Mouse (Mus musculus): ENCODE results near the gene Map2k1.
"Not testable (repeated sequence)": the region's sequence is repeated elsewhere in the genome, so short reads cannot be mapped to it uniquely, and the experiment has no call there.

The Map2k1 gene

DNA sequence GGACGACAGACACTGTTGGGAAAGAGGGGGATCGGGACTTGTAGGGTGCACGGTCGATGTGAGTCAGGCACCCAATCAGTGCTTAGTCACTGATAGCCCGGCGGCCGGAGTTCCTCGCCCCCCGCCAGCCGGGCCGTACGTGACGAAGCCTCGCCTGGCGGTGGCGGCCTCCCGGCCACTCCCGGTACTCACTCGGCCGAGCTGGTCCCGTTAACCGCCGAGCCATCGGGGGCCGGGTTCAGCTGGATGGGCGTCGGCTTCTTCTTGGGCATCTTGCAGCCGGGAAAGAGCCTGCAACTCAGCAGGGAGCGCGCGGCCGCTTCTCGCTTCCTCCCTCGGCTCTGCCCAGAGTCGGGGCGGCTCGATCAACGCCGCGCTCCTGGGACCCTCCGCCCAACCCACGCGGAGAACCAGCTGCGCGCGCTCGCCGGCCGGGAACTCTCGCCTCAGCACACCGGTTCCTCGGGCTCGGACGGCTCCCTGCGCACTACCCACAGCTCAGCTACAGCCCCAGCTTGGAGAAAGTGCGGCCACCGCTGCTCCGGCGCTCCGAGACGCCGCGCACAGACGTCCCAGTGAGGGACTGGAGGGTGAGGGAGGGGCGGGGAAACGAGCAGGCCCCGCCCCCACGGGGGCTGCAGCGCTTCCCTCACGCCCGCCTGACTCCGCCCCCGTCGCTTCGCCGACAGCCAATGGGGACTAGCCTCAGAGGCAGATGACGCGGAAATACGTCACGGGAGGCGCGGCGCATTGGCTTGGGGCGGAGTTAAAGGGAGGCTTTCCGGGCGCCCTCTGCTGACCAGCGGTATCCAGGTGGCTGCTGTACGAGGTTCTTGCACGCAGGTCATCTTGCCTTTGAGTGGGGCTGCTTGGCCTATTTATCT is at the start of gene Map2k1:
Gene Map2k1 (minus strand): TSS at position 611 of the 884 bp plus-strand sequence.
- peak; percentile 100 for DNase-seq (ENCODE audit: low read depth, low spot score)

GRCm38 (mm10) chr9:64303086-64303485 is 49.7 kb upstream of the Map2k1 start:
- not testable (repeated sequence) for DNase-seq (ENCODE audit: low read depth, low spot score)

- DNase-seq (ENCODE audit: low read depth, low spot score): peak; percentile 21
Measured at GRCm38 (mm10) chr9:64282404-64282987, 29.1 kb upstream of the Map2k1 start.

- no peak for DNase-seq (ENCODE audit: low read depth, low spot score)
Measured at GRCm38 (mm10) chr9:64281781-64282178, 28.3 kb upstream of the Map2k1 start.

DNA sequence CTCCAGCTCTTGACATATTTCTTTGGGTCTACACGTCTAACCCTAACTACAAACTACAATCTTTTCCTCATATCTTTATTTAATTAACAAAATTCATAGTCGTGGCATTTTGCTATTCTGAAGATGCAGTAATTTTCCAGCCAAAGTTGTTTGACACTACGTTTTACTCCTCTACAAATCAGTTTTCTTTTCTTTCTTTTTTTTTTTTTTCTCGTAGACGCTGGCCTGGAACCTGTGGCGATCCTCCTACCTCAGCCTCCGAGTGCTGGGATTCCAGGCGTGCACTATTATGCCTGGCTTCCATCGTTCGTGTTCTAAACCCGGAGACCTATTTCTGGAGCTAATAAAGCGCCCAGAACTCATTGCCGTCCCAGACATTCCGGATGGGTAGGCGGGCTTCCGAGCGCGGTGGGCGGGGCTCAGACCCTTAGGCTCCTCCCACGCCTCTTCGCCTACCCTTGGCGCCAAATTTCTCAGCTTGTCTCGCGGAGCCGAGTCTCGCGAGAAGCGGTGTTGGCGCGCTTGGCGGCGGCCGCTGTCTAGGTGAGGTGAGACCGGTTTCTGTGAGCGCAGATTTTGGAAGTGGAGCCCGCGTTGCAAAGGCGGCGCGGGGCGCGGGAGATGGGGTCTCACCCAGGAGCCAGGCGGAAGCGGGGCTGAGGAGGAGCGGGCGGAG is 27.8 kb upstream of the Map2k1 start, which contains the start of gene Tipin:
Gene Tipin (plus strand): TSS at position 477 of the 676 bp plus-strand sequence.
- peak; percentile 97 for DNase-seq (ENCODE audit: low read depth, low spot score)

DNA sequence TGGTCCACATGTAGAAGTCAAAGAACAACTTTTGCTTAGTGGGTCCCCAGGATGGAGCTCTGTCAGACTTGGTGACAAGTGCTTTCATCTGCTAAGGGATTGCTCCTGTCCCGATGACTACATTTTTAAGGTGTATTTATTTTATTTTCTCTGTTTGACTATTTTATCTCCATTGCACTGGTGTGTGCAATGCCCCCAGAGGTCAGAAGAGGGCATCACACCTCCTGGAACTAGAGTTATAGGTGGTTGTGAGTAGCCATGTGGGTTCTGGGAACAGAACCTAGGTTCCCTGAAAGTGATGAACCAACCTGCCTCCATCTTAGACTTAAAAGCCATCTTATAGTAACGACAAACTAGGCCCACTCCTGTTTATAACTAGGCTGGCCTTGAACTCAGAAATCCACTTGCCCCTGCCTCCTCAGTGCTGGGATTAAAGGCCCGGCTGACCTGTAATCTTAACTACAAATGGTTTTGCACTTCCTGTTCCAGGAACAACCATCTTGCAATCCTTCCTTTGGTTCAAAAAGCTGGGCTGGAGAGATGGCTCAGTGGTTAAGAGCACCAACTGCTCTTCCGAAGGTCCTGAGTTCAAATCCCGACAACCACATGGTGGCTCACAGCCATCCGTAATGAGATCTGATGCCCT is 25.4 kb upstream of the Map2k1 start:
- DNase-seq (ENCODE audit: low read depth, low spot score): peak; percentile 40

GRCm38 (mm10) chr9:64277706-64278105 is 24.3 kb upstream of the Map2k1 start:
- peak; percentile 79 for DNase-seq (ENCODE audit: low read depth, low spot score)

- peak; percentile 60 for DNase-seq (ENCODE audit: low read depth, low spot score)
Measured at GRCm38 (mm10) chr9:64274919-64275318, 21.5 kb upstream of the Map2k1 start.

- DNase-seq (ENCODE audit: low read depth, low spot score): no peak
Measured at GRCm38 (mm10) chr9:64274291-64274690, 20.9 kb upstream of the Map2k1 start.

- no peak for DNase-seq (ENCODE audit: low read depth, low spot score)
Measured at GRCm38 (mm10) chr9:64273757-64274156, 20.3 kb upstream of the Map2k1 start.

DNA sequence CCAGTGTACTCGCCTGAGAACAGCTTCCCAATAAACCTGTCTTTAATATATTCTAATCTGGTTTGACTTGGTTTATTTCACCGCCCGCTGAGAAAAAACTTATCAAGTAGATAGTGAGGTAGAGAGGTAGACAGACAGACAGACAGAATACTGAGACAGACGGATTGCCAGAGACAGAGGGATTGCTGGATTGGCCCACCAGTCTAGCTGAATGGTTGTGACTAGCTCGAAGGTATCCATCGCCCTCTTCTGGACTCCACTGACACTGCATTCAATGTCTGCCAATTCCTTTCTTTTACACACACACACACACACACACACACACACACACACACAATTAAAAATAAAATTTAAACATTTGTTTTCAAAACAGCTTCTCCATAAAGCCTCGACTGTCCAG is 19.2 kb upstream of the Map2k1 start:
- DNase-seq (ENCODE audit: low read depth, low spot score): peak; percentile 67

GRCm38 (mm10) chr9:64271249-64271648 is 17.8 kb upstream of the Map2k1 start:
- peak; percentile 59 for DNase-seq (ENCODE audit: low read depth, low spot score)

GRCm38 (mm10) chr9:64268836-64269235 is 15.4 kb upstream of the Map2k1 start:
- DNase-seq (ENCODE audit: low read depth, low spot score): not testable (repeated sequence)

DNA sequence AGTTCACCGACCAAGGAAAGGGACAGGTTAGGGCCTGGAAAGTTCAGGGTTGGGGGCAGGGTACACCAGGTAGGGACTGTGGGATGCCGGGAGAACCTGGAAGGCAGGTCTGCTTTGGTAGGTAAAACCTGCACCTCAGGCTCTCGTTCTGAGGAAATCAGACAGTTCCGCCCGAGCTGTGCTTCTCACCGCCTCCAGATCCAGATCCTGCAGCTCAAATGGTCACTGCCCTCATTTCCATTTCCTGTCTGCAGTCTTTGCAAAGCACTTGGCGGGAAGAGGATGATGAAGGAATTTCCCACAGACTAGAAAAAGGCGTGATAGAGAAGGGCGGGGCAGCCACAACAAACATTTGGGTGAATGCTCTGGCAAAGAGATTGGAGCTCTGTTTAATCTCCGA is 14.8 kb upstream of the Map2k1 start:
- DNase-seq (ENCODE audit: low read depth, low spot score): no peak

DNA sequence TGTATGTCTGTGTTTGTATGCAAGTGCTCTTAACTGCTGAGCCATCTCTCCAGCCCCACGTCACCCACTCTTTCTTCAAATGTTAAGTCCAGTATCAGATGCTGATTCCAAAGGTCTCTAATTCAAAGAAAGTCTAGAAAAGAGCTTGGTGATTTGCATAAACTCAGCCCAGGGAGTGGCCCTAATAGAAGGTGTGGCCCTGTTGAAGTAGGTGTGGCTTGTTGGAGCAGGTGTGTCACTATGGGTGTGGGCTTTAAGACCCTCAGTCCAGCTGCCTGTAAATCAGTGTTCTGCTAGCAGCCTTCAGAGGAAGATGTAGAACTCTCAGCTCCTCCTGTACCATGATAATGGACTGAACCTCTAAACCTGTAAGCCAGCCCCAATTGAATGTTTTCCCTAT is 13.8 kb upstream of the Map2k1 start:
- DNase-seq (ENCODE audit: low read depth, low spot score): no peak

GRCm38 (mm10) chr9:64264813-64265212 is 11.4 kb upstream of the Map2k1 start:
- no peak for DNase-seq (ENCODE audit: low read depth, low spot score)

DNA sequence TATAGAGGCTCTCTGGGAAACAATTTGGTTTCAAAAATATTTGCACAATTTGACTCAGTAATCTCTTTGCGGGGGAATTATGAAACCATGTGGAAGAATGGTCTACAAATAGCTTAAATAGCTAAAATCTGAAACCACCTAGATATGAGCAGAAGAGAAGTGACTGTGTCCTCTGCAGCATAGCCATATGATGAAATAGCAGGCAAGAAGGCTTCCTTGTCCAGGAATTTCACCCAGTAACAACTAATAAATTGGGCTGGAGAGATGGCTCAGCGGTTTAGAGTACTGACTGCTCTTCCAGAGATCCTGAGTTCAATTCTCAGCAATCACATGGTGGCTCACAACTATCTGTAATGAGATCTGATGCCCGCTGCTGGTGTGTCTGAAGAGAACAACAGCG is 7.6 kb upstream of the Map2k1 start:
- DNase-seq (ENCODE audit: low read depth, low spot score): no peak

GRCm38 (mm10) chr9:64259906-64260305 is 6.5 kb upstream of the Map2k1 start:
- no peak for DNase-seq (ENCODE audit: low read depth, low spot score)

GRCm38 (mm10) chr9:64256204-64256603 is 2.8 kb upstream of the Map2k1 start:
- no peak for DNase-seq (ENCODE audit: low read depth, low spot score)

DNA sequence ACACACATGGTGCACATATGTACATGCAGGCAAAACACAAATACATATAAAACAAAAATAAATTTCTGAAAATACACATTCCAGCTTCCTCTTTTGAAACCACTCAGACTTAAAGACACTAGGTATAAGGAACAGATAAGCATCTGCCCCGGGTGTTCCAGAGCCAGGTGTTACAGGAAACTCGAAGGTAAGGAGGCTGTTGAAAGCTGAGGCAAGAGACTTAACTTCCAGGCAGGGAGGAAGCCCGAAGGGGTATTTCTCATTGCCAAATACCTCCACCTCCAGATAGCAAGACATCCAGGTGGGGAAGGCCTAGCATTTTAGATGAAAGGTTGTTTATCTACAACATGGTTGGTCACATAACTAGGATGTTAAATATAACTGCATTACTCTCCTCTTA is 2.0 kb upstream of the Map2k1 start:
- peak; percentile 77 for DNase-seq (ENCODE audit: low read depth, low spot score)

DNA sequence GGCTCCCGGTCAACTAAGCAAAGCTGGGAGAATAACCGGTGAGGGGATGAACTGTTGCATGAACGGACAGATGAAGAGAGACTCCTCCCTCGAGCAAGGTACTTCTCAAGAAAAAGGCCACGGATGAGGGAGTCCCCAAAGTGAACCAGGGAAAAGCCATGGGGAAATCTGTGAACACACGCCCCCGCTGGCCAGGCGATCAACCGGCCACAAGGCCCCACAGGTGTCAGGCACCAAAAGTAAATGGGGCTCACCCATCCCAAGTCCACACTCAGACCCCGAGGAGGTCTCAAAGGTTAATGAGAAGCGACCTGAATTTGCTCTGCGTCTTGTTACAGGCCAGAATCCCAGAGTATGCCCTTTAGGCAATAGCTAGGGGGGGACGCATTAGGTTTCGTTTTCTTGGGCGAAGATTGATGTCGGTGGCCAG is 825 bp downstream of the Map2k1 start:
- peak; percentile 62 for DNase-seq (ENCODE audit: low read depth, low spot score)
